Mouse (Mus musculus) neural tube, embryonic 10.5 days (tissue): Measurements from ENCODE around the gene Mettl7b.

Experiments used
- DNase-seq: peaks from one replicate; pipeline ENCODE4 v3.0.0-alpha.2; 2017; ENCODE audit warnings: low spot score; ENCODE audit errors: extremely low spot score

Mettl7b gene

DNA sequence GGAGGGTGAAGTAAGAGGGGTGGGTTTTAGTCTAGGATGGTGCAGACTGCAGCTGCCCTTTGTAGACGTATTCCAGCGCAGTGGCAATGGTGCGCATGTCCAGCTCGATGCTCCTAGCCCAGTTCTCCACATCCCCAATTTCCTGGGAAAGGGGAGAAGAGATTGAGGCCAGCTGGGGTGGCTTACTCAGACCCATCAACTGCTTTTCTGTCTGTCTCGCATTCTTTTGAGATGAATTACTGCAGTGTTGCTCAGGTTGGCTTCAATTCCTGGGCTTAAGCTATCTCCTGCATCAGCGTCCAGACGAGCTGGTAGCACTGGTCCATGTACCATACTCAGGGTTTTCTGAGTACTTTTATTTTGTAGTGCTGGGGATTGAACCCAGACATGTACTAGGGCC is 40.8 kb downstream of the Mettl7b start:
- no peak for DNase-seq

GRCm38 (mm10) chr10:128919203-128919631 is 41.6 kb downstream of the Mettl7b start:
- DNase-seq, result no peak

- no peak for DNase-seq
Measured at GRCm38 (mm10) chr10:128918246-128918645, 42.5 kb downstream of the Mettl7b start.

DNA sequence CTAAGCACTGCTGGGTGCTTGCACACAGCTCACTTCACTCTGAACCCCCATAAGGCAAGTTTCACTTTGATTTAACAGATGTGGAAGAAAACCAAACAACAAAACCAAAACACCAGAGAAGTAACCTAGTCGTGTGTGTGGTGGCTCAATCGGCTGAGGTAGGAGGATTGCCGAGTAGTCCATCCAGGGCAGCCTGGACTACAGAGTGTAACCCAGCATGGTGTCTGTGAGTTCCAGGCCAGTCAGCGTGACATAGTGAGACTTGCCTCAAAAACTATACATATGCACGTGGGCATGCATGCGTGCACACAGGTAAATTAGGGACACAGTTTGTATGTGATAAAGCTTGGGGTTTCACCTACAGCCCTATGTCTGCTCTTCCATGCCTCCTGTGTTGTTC is 43.4 kb downstream of the Mettl7b start:
- DNase-seq, result no peak

GRCm38 (mm10) chr10:128916665-128917064 is 44.1 kb downstream of the Mettl7b start:
- DNase-seq, result no peak

- DNase-seq, result no peak
Measured at GRCm38 (mm10) chr10:128915550-128915949, 45.2 kb downstream of the Mettl7b start.

GRCm38 (mm10) chr10:128913696-128914095 is 47.1 kb downstream of the Mettl7b start:
- DNase-seq, result no peak

GRCm38 (mm10) chr10:128913219-128913618 is 47.6 kb downstream of the Mettl7b start:
- DNase-seq, result peak; percentile 92

- no peak for DNase-seq
Measured at GRCm38 (mm10) chr10:128912791-128913190, 48.0 kb downstream of the Mettl7b start.

GRCm38 (mm10) chr10:128912268-128912667 is 48.5 kb downstream of the Mettl7b start:
- DNase-seq, result no peak

- DNase-seq, result no peak
Measured at GRCm38 (mm10) chr10:128911430-128911829, 49.4 kb downstream of the Mettl7b start.

GRCm38 (mm10) chr10:128910066-128910841 is 50.5 kb downstream of the Mettl7b start:
- peak; percentile 70 for DNase-seq

DNA sequence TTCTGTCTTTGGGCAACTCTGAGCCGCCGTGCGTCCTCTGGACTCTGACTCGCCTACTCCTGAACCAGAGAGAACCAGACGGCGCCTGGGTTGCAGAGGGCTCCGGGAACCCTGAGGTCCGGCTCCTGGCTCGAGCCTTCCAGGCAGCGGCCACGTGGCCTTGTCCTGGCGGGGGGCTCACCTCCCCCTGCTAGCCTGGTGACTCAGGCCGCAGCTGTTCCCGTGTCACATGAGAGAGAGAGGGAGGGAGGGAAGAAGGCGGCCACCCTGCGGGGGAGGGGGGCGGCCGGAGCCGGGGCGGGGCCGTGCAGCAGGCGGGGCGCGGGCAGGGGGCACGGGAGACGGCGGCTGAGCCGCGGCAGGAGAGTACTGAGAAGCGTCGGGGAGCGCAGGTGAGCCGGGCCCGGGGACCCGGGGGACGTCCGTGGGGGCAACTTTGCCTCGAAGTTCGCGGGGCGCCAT is 51.2 kb downstream of the Mettl7b start:
- DNase-seq, result peak; percentile 91

GRCm38 (mm10) chr10:128908778-128909448 is 51.9 kb downstream of the Mettl7b start:
- no peak for DNase-seq
